Mouse (Mus musculus) MEL (cell line): ENCODE measurements around the gene Ripply1. TPM values are rescaled to one million over a fixed set of nuclear protein-coding genes. Genes with fewer than 3 reads are reported as not detected.

Source experiments
- DNase-seq: peaks from one replicate; pipeline ENCODE4 v3.0.0; 2011; ENCODE audit warnings: low read depth, low spot score
- H3K27ac ChIP-seq: 2 replicates; pipeline ENCODE4 v1.5.1; 2012; ENCODE audit warnings: low read depth, mild to moderate bottlenecking, control low read depth, low read length, moderate library complexity; ENCODE audit not compliant: control insufficient read depth
- H3K27me3 ChIP-seq, 2 experiments: fragments of 150-350 bp in 1 of 2; sonication (generic) in 1 of 2; 2 replicates each; pipeline ENCODE4 v1.6.1; 2012; ENCODE audit warnings: low read length in 2 of 2, mild to moderate bottlenecking in 2 of 2, improper control_type of control experiment in 1 of 2, moderate library complexity in 1 of 2; ENCODE audit not compliant: insufficient read depth in 2 of 2, control insufficient read depth in 1 of 2
- H3K36me3 ChIP-seq, 2 experiments: 2 replicates each; pipeline ENCODE4 v1.6.1; 2012 to 2014; ENCODE audit warnings: low read length in 2 of 2, improper control_type of control experiment in 1 of 2, inconsistent platforms in 1 of 2, mild to moderate bottlenecking in 1 of 2; ENCODE audit not compliant: insufficient read depth in 2 of 2, control insufficient read depth in 1 of 2
- H3K4me1 ChIP-seq, 2 experiments: fragments of 150-350 bp in 1 of 2; sonication (generic) in 1 of 2; 2 replicates each; pipeline ENCODE4 v1.6.1; 2012; ENCODE audit warnings: low read length in 2 of 2, improper control_type of control experiment in 1 of 2, mild to moderate bottlenecking in 1 of 2; ENCODE audit not compliant: insufficient read depth in 2 of 2, control insufficient read depth in 1 of 2
- H3K4me3 ChIP-seq, 2 experiments: fragments of 150-350 bp in 1 of 2; sonication (generic) in 1 of 2; 2 replicates each; pipeline ENCODE4 v1.5.1; 2012; ENCODE audit warnings: low read depth in 2 of 2, low read length in 2 of 2, mild to moderate bottlenecking in 2 of 2, moderate library complexity in 2 of 2, control low read depth in 1 of 2, improper control_type of control experiment in 1 of 2; ENCODE audit not compliant: control insufficient read depth in 1 of 2, insufficient read depth in 1 of 2
- H3K79me2 ChIP-seq: 2 replicates; pipeline ENCODE4 v1.6.1; 2012; ENCODE audit warnings: mild to moderate bottlenecking, low read length, moderate library complexity; ENCODE audit not compliant: control insufficient read depth, poor library complexity, insufficient read depth
- H3K9ac ChIP-seq: 2 replicates; pipeline ENCODE4 v1.6.1; 2012; ENCODE audit warnings: low read depth, mild to moderate bottlenecking, control low read depth, low read length, moderate library complexity; ENCODE audit not compliant: control insufficient read depth, poor library complexity, severe bottlenecking
- H3K9me3 ChIP-seq: fragments of 150-350 bp; sonication (generic); replicated peaks from 2 replicates; pipeline ENCODE4 v1.6.1; 2012; ENCODE audit warnings: mild to moderate bottlenecking, low read length, improper control_type of control experiment, moderate library complexity; ENCODE audit not compliant: insufficient read depth
- BHLHE40 ChIP-seq: IDR thresholded peaks from 2 replicates; pipeline ENCODE4 v1.6.1; 2012; ENCODE audit warnings: low read depth, mild to moderate bottlenecking, inconsistent platforms, low read length, improper control_type of control experiment, borderline replicate concordance
- CTCF ChIP-seq, 3 experiments: IDR thresholded peaks in 2 of 3; conservative IDR thresholded peaks in 1 of 3; 2 replicates each; pipeline ENCODE4 v1.5.1; 2011 to 2012; ENCODE audit warnings: low read length in 3 of 3, low read depth in 2 of 3, mild to moderate bottlenecking in 2 of 3, improper control_type of control experiment in 1 of 3, inconsistent platforms in 1 of 3, mixed read lengths in 1 of 3, moderate library complexity in 1 of 3; ENCODE audit not compliant: control insufficient read depth in 1 of 3, insufficient read depth in 1 of 3, poor library complexity in 1 of 3, severe bottlenecking in 1 of 3
- E2F4 ChIP-seq: IDR thresholded peaks from 2 replicates; pipeline ENCODE4 v1.6.1; 2011; ENCODE audit warnings: low read depth, low read length, improper control_type of control experiment, borderline replicate concordance
- EP300 ChIP-seq, 2 experiments: IDR thresholded peaks; 2 replicates each; pipeline ENCODE4 v1.6.1; 2011; ENCODE audit warnings: improper control_type of control experiment in 2 of 2, low read length in 2 of 2, low read depth in 1 of 2, mild to moderate bottlenecking in 1 of 2
- HCFC1 ChIP-seq: IDR thresholded peaks from 2 replicates; pipeline ENCODE4 v1.6.1; 2012; ENCODE audit warnings: low read depth, mild to moderate bottlenecking, inconsistent platforms, low read length, improper control_type of control experiment, moderate library complexity
- JUND ChIP-seq: IDR thresholded peaks from 2 replicates; pipeline ENCODE4 v1.6.1; 2011; ENCODE audit warnings: low read depth, mild to moderate bottlenecking, improper control_type of control experiment, low read length
- KAT2A ChIP-seq: conservative IDR thresholded peaks from 2 replicates; pipeline ENCODE4 v1.6.1; 2012; ENCODE audit warnings: low read depth, low read length, improper control_type of control experiment, inconsistent platforms
- MYB ChIP-seq: IDR thresholded peaks from 2 replicates; pipeline ENCODE4 v1.6.1; 2011; ENCODE audit warnings: mild to moderate bottlenecking, low read depth, low read length, improper control_type of control experiment
- NELFE ChIP-seq: IDR thresholded peaks from 2 replicates; pipeline ENCODE4 v1.6.1; 2011; ENCODE audit warnings: low read depth, low read length, improper control_type of control experiment
- NRF1 ChIP-seq: IDR thresholded peaks from 2 replicates; pipeline ENCODE4 v1.6.1; 2014; ENCODE audit warnings: low read depth, mild to moderate bottlenecking, inconsistent platforms, low read length, improper control_type of control experiment, moderate library complexity; ENCODE audit not compliant: poor library complexity, insufficient read depth, severe bottlenecking
- POLR2A ChIP-seq, 2 experiments: IDR thresholded peaks; 2 replicates each; pipeline ENCODE4 v1.6.1; 2011 to 2012; ENCODE audit warnings: low read length in 2 of 2, mild to moderate bottlenecking in 2 of 2, control low read depth in 1 of 2, improper control_type of control experiment in 1 of 2, low read depth in 1 of 2, moderate library complexity in 1 of 2; ENCODE audit not compliant: control insufficient read depth in 1 of 2, insufficient read depth in 1 of 2, poor library complexity in 1 of 2
- POLR2AphosphoS5 ChIP-seq: IDR thresholded peaks from 2 replicates; pipeline ENCODE4 v1.6.1; 2012; ENCODE audit warnings: low read depth, borderline replicate concordance, mild to moderate bottlenecking, inconsistent platforms, low read length, moderate library complexity, mixed read lengths
- RAD21 ChIP-seq: IDR thresholded peaks from 2 replicates; pipeline ENCODE4 v1.6.1; 2011; ENCODE audit warnings: mild to moderate bottlenecking, low read depth, low read length, improper control_type of control experiment
- TAL1 ChIP-seq: IDR thresholded peaks from 2 replicates; pipeline ENCODE4 v1.6.1; 2012; ENCODE audit warnings: mild to moderate bottlenecking, inconsistent platforms, low read length, moderate library complexity, mixed read lengths
- TBP ChIP-seq: IDR thresholded peaks from 2 replicates; pipeline ENCODE4 v1.8.0; 2011; ENCODE audit warnings: low read depth, low read length, improper control_type of control experiment
- TCF12 ChIP-seq: IDR thresholded peaks from 2 replicates; pipeline ENCODE4 v1.6.1; 2014; ENCODE audit warnings: low read depth, mild to moderate bottlenecking, inconsistent platforms, low read length, improper control_type of control experiment, moderate library complexity
- UBTF ChIP-seq: IDR thresholded peaks from 2 replicates; pipeline ENCODE4 v1.6.1; 2012; ENCODE audit warnings: low read depth, mild to moderate bottlenecking, inconsistent platforms, low read length, improper control_type of control experiment, moderate library complexity, borderline replicate concordance; ENCODE audit not compliant: insufficient read depth
- ZC3H11A ChIP-seq: IDR thresholded peaks from 2 replicates; pipeline ENCODE4 v1.6.1; 2012; ENCODE audit warnings: low read depth, mild to moderate bottlenecking, inconsistent platforms, low read length, improper control_type of control experiment
- polyA plus RNA-seq, 2 experiments: library from polyadenylated mRNA; stranded (reverse) in 1 of 2; unstranded in 1 of 2; fragments of >175 nt in 1 of 2; fragments of >200 nt in 1 of 2; gene quantifications; 2 replicates each; pipeline versions ENCODE4 v1.2.1 to v1.2.4; 2012; ENCODE audit warnings: low replicate concordance in 2 of 2, low read depth in 1 of 2; ENCODE audit not compliant: insufficient read length in 2 of 2, insufficient read depth in 1 of 2, missing spikeins in 1 of 2
- total RNA-seq: library from RNA; depleted of rRNA; stranded (reverse); fragments of 300-350 nt; gene quantifications from 2 replicates; pipeline ENCODE4 v1.2.3, GENCODE M21; 2012; rRNA removed

Ripply1 gene
- total and polyA plus RNA-seq, 3 experiments: not detected

DNA sequence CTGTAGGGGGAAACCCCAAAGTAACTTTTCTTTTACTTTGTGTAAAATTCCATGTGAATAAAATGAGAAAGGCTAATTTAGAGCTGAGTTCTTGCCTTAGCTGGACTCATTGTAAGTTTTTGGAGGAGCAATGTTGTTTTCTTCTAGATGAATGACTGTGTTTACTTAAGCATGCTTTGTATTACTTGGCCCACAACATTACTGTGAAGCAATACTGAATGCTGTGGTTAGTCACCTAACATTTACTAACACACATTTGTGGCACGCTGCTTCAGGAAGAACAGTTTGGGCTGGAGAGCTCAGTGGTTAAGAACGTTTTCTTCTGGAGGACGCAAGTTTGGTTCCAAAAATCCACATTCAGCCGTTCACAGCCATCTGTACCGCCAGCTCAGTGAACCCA, 45.1 kb downstream of the Ripply1 start:
- no peaks in the 10 kb centered on the region for H3K4me1 ChIP-seq
- TF ChIP-seq POLR2AphosphoS5 (no peak), RAD21 (no peak), EP300 (IDR thresholded peaks at IDR 0.05; ENCODE audit: low read depth in 1 of 2, low read length in 2 of 2) (no peak)
- TF ChIP-seq, all 39 proteins: peak for 0
- Histone ChIP-seq H3K9ac (no peak overlapping the region), H3K4me3 (no peak overlapping the region), H3K27ac (no peak overlapping the region), H3K79me2 (no peaks in the 10 kb centered on the region), H3K36me3 (peaks cover 0 to 4% of the 10 kb centered on the region in 2 experiments; a peak in 1 of 4 replicates), H3K27me3 (no peaks in the 10 kb centered on the region), H3K9me3 (no peaks in the 10 kb centered on the region)
- DNase-seq: no peak

DNA sequence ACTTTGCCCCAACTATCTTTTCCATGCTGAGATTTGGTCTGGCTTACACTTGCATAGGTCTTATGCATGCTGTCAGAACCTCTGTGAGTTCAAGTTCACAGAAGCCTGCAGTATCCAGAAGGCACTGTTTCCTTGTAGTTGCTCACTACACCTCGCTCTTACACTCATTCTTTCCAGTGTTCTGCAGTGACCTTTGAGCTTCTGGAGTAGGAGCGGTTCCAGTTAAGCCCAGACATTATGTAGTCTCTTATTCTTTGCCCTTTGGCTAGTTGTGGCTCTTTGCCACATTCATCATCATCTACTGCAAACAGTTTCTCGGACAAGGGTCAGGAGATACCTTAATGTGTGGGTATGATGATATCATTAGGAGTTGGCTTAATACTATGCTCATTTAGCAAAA, 51.6 kb downstream of the Ripply1 start:
- H3K27ac ChIP-seq: no peak overlapping the region
- no peaks in the 10 kb centered on the region for H3K9me3 ChIP-seq
- no peak overlapping the region for H3K4me3 ChIP-seq
- no peak for TF ChIP-seq MYB
- no peak for TF ChIP-seq ZC3H11A
- TF ChIP-seq BHLHE40: no peak
- TF ChIP-seq JUND: no peak
- TF ChIP-seq UBTF: no peak
- no peak for TF ChIP-seq TAL1
- no peak for TF ChIP-seq EP300 (IDR thresholded peaks at IDR 0.05; ENCODE audit: low read depth in 1 of 2, low read length in 2 of 2)
- no peak for TF ChIP-seq NRF1
- TF ChIP-seq KAT2A: no peak
- TF ChIP-seq HCFC1: no peak
- TF ChIP-seq RAD21: no peak
- no peak for TF ChIP-seq TCF12
- TF ChIP-seq POLR2A (IDR thresholded peaks at IDR 0.05; ENCODE audit: control insufficient read depth in 1 of 2, insufficient read depth in 1 of 2, low read depth in 1 of 2, low read length in 2 of 2, poor library complexity in 1 of 2): no peak
- no peak for TF ChIP-seq CTCF (IDR thresholded peaks at IDR 0.05 in 2 of 3, conservative IDR thresholded peaks at IDR 0.05 in 1 of 3; ENCODE audit: control insufficient read depth in 1 of 3, insufficient read depth in 1 of 3, low read depth in 2 of 3, low read length in 3 of 3, poor library complexity in 1 of 3, severe bottlenecking in 1 of 3)
- no peak for TF ChIP-seq TBP
- TF ChIP-seq E2F4: no peak
- no peak for TF ChIP-seq NELFE
- H3K36me3 ChIP-seq: peaks cover 0 to 5% of the 10 kb centered on the region in 2 experiments; a peak in 2 of 4 replicates
- DNase-seq: no peak
- H3K4me1 ChIP-seq: no peaks in the 10 kb centered on the region
- H3K9ac ChIP-seq: no peak overlapping the region
- H3K79me2 ChIP-seq: no peaks in the 10 kb centered on the region
- H3K27me3 ChIP-seq: no peaks in the 10 kb centered on the region

Other genes starting within 250 kb of the Ripply1 start
- 19.6 and 23.1 TPM in 2 replicates for gene Rnf128, start 219.0 kb downstream of the Ripply1 start, total RNA-seq
- gene Rnf128, start 219.0 kb downstream of the Ripply1 start, polyA plus RNA-seq: 10 to 100 TPM in 1 of 2 experiments, not detected in 1; 16.2 TPM
- 5.2 and 6.0 TPM in 2 replicates for gene Tbc1d8b, start 97.4 kb downstream of the Ripply1 start, total RNA-seq
- 1 to 10 TPM in 1 of 2 experiments, not detected in 1; 6.2 TPM for gene Tbc1d8b, start 97.4 kb downstream of the Ripply1 start, polyA plus RNA-seq
- not detected in 2 replicates for gene Gm15013, start 67.9 kb downstream of the Ripply1 start, total RNA-seq
- under 1 TPM in 1 of 2 experiments, not detected in 1; 0.61 TPM for gene Gm15013, start 67.9 kb downstream of the Ripply1 start, polyA plus RNA-seq
- gene Cldn2, start 18.5 kb upstream of the Ripply1 start, total RNA-seq: not detected in 2 replicates
- gene Cldn2, start 18.5 kb upstream of the Ripply1 start, polyA plus RNA-seq: not detected
- 4.2 and 4.6 TPM in 2 replicates for gene Morc4, start 89.3 kb upstream of the Ripply1 start, total RNA-seq
- gene Morc4, start 89.3 kb upstream of the Ripply1 start, polyA plus RNA-seq: 100 to 1,000 TPM in 1 of 2 experiments, 10 to 100 TPM in 1; 20.4 to 221 TPM
- gene Rbm41, start 216.2 kb upstream of the Ripply1 start, total RNA-seq: 8.8 and 9.4 TPM in 2 replicates
- 1 to 10 TPM in 1 of 2 experiments, not detected in 1; 9.1 TPM for gene Rbm41, start 216.2 kb upstream of the Ripply1 start, polyA plus RNA-seq